Mouse (Mus musculus) induced T-regulatory cell, adult 2 months (primary cell): ENCODE results near the gene Cacna1a.

ENCODE experiments used
- DNase-seq: peaks from one replicate; pipeline ENCODE4 v3.0.0-alpha.2; 2012; ENCODE audit warnings: low read depth

Gene Cacna1a

GRCm38 (mm10) chr8:84388275-84388674 is at the start of gene Cacna1a:
Cacna1a (plus strand) TSS chr8:84388440.
- DNase-seq, result no peak

- DNase-seq, result no peak
These were observed 49.7 kb upstream of the Cacna1a start for GRCm38 (mm10) chr8:84338493-84338892.

DNA sequence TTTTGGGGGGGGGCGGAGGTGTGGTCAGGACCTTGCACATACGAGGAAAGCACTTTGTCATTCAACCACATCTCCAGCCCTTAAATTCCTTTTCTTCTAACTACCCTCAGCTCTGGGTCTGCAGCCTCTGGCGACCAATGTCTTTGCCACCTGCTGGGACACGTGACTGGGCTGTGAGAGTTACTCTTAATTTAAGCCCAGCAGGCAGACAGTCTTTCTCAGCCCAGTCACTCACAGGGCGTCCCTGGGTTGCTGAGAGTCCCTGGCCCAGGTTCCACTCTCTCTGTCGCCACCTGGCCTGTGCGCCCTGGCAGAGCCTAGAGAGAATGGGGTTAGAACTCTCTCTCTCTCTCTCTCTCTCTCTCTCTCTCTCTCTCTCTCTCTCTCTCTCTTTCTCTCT is 48.9 kb upstream of the Cacna1a start:
- no peak for DNase-seq

GRCm38 (mm10) chr8:84339867-84340266 is 48.4 kb upstream of the Cacna1a start:
- DNase-seq, result no peak

GRCm38 (mm10) chr8:84340671-84341070 is 47.6 kb upstream of the Cacna1a start:
- no peak for DNase-seq

DNA sequence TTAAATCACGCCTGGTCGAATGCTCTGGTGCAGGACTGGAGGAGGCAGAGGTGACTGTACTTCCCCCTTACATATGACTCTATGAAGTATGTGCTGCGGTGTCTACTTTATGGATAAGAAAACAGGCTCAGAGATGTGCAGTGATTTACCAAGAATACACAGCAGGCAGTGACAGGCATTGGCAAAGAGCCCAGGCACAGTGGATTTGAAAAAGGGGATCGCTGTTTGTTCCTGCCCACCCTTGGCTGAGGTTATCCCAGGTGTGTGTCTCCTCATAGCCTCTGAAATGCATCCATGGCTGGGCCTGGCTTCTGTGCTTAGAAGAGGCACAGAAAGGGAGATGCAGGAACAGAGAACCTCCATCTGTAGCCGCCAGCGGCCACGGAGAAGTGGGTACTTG is 42.7 kb upstream of the Cacna1a start:
- no peak for DNase-seq

GRCm38 (mm10) chr8:84346421-84346820 is 41.8 kb upstream of the Cacna1a start:
- no peak for DNase-seq

- no peak for DNase-seq
These were observed 38.7 kb upstream of the Cacna1a start for GRCm38 (mm10) chr8:84349526-84349925.

GRCm38 (mm10) chr8:84350960-84351359 is 37.3 kb upstream of the Cacna1a start:
- DNase-seq, result no peak

- DNase-seq, result no peak
These were observed 31.8 kb upstream of the Cacna1a start for GRCm38 (mm10) chr8:84356482-84356881.

GRCm38 (mm10) chr8:84357631-84358371 is 30.4 kb upstream of the Cacna1a start:
- DNase-seq, result peak; percentile 83

- peak; percentile 71 for DNase-seq
These were observed 24.7 kb upstream of the Cacna1a start for GRCm38 (mm10) chr8:84363428-84364134.

- DNase-seq, result no peak
These were observed 23.0 kb upstream of the Cacna1a start for GRCm38 (mm10) chr8:84365197-84365596.

GRCm38 (mm10) chr8:84370972-84371371 is 17.3 kb upstream of the Cacna1a start:
- DNase-seq, result no peak

DNA sequence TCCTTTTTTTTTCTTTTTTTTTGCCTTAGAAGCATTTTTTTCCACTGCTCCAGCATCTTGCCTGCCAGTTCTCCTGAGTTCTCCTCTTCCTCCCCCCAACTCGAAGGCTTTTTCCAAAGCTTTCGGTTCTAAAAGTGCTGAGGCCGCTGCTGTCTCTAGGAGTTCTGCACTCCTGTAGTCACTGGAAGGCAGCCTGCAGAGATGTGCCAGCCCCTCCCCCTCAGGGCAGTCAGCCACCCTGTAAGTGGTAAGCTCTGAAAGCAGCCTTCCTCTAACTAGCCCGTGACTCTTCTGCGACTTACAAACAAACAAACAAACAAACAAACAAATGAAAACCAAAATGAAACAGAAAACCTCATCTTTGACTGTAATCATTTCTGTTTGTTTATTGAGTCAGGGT is 13.2 kb upstream of the Cacna1a start:
- no peak for DNase-seq

DNA sequence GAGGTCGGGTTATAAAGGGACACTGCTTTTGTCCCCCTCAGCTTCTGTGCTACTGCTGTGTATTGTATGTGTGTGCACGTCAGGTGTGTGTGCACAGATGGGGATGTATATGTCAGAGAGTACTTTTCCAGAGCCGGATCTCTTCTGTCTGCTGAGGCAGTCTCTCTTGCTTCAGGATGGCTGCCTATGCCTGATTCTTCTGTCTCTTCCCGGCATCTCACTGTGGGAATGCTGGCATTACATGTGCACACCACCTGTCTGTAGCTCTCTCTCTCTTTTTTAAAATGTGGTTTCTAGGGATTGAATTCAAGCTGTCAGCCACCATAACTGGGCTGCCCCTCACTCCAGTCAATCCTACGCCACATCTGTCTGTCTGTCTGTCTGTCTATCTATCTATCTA is 12.4 kb upstream of the Cacna1a start:
- DNase-seq, result no peak

GRCm38 (mm10) chr8:84376564-84376963 is 11.7 kb upstream of the Cacna1a start:
- DNase-seq, result no peak

DNA sequence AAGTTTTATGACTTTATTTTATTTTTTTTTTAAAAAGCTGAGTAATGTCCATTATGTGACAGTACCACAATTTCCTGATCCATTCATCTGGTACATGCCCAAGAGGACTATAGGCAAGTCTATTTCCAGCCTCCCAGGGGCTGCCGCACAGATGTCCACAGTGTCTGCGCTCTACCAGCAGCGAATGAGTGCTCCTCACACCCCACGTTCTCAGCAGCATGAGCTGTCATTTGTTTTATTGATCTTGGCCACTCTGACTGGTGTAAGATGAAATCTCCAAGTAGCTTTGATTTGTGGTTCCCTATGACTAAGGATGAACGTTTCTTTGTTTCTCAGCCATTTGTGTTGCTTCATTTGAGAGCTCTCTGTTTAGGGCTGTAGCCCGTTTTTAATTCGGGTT is 6.6 kb upstream of the Cacna1a start:
- DNase-seq, result no peak

DNA sequence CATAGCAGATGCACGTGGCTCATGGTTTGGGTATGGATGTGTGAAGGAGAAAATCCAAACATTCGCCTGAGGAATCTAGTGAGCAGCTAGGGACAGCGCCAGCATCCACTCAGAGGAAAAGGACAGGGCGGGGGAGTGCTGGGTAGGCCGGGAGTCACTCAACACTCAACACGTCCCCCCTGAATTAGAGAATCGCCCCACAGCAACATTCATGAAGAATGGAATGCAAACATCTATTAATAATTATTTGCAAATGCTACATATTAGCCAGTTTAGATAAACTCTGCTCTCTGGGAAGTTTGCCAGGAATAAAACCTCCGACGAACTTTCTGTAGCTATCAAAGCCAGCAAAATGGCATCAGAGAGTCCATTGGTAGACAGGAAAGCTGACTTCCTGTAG is 533 bp downstream of the Cacna1a start:
- no peak for DNase-seq

DNA sequence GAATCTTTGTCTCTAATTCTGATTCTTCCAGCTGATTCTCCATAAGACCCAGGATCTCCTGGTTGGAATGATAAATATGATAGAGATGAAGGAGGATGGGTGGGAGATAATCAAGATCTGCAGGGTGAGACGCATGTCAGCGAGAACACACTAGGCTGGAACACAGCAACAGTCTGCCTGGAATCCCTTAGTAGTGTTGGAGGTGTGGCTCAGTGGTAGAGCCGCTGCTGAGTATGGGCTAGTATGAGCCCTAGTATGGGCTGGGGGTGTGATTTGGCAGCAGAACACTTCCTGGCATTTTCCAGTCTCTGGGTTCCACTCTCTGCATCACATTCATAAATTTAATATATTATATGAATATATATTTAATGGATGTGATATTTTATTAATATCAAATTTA is 933 bp downstream of the Cacna1a start:
- DNase-seq, result no peak

- no peak for DNase-seq
These were observed 3.4 kb downstream of the Cacna1a start for GRCm38 (mm10) chr8:84391611-84392010.

- DNase-seq, result no peak
These were observed 7.7 kb downstream of the Cacna1a start for GRCm38 (mm10) chr8:84395751-84396457.
